Mouse (Mus musculus) kidney, adult 2 months (tissue): ENCODE results near the gene Hoxa2.

Source experiments
- CTCF ChIP-seq: fragments of 200-500 bp; conservative IDR thresholded peaks from 2 replicates; pipeline ENCODE4 v1.5.1; 2011; ENCODE audit warnings: low read depth, mild to moderate bottlenecking, control low read depth, low read length, moderate library complexity, mixed read lengths; ENCODE audit not compliant: insufficient read depth, insufficient read length
- POLR2A ChIP-seq: fragments of 200-500 bp; IDR thresholded peaks from one replicate; pipeline ENCODE4 v1.6.1; 2011; ENCODE audit warnings: low read depth, low read length, control low read depth

- TF ChIP-seq CTCF, result no peak
- TF ChIP-seq POLR2A, result no peak
Observed at GRCm38 (mm10) chr6:52190906-52191810, 26.5 kb upstream of the Hoxa2 start, which contains the start of gene Hoxa4.
